Mouse (Mus musculus): ENCODE data around the gene Olfr639. TPM values are rescaled to one million over a fixed set of nuclear protein-coding genes. Genes with fewer than 3 reads are reported as not detected.
"Not testable (repeated sequence)": the region's sequence is repeated elsewhere in the genome, so short reads cannot be mapped to it uniquely, and the experiment has no call there.

The Olfr639 gene
- total RNA-seq (2021), result not detected
- long read RNA-seq, experiment 1, result 0 reads
- long read RNA-seq, experiment 2, result 0 reads

- intact Hi-C loops (cut with DNase I; ENCODE audit: low total_unique reads), result no loop called here
These were observed at the start of gene Olfr639 for GRCm38 (mm10) chr7:104017203-104017602. Gene Olfr639, minus strand, starts transcription at chr7:104017303.

GRCm38 (mm10) chr7:104061345-104061744, 44.2 kb upstream of the Olfr639 start, which contains the start of gene 4930516K23Rik:
Gene 4930516K23Rik, minus strand, starts transcription at chr7:104061445.
- intact Hi-C loops (cut with DNase I; ENCODE audit: low total_unique reads), result no loop called here
- no peak for DNase-seq

More at GRCm38 (mm10) chr7:104017203-104017602, at the start of gene Olfr639:
- no peak for DNase-seq

GRCm38 (mm10) chr7:104059215-104059614, 42.1 kb upstream of the Olfr639 start:
- no peak for DNase-seq
- intact Hi-C loops (cut with DNase I; ENCODE audit: low total_unique reads), result loop anchor here (10.0 kb wide), 1 partner anchor 1756 kb away; the partner anchor contains the start of gene Mrpl17

- no peak for DNase-seq
- intact Hi-C loops (cut with DNase I; ENCODE audit: low total_unique reads), result loop anchor here (10.0 kb wide), 1 partner anchor 1762 kb away; the partner anchor contains the start of gene Mrpl17
These were observed 35.5 kb upstream of the Olfr639 start, which contains the start of gene Olfr642 for GRCm38 (mm10) chr7:104052566-104052965. Gene Olfr642, minus strand, starts transcription at chr7:104052666.

DNA sequence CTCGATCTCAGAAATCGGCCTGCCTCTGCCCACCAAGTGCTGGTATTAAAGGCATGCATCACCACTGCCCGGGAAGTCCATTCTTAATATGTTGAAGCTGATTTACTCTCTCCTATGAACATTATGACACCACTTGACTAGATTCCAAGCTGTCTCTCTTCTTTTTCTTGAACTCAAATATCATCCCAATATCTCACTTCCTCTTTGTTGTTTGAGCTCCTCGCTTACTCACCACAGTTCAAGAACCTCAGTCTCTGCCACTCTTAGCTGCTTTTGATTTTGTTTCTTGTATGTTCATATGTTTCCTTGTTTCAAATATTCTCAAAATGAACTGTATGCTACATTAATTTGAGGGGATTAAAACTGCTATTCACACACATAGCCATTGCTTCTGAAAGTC, 33.6 kb upstream of the Olfr639 start:
- intact Hi-C loops (cut with DNase I; ENCODE audit: low total_unique reads), result loop anchor here (10.0 kb wide), 1 partner anchor 1764 kb away; the partner anchor contains the start of gene Mrpl17
- DNase-seq, result no peak

- no peak for DNase-seq
These were observed 18.0 kb upstream of the Olfr639 start, which contains the start of gene Olfr641 for GRCm38 (mm10) chr7:104035145-104035544. Gene Olfr641, plus strand, starts transcription at chr7:104035445.

DNA sequence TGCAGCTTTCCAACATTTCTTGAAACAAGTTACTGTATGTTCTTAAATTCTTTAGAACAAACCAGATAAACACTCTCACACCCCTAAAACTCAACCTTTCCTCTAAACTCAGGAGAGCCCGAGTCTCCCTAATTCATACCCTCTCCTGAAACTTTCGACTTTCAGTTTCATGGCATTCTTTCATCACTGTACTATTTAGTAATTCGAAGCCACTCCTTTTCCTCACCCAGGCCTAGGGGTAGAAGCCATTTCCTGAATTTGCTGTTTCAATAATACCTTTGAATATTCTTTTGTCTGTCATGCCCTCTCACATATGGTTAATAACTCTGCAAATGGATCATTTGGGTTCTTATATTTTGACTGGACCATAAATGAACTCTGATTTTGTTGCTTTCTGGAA, 9.9 kb upstream of the Olfr639 start:
- DNase-seq, result no peak
- intact Hi-C loops (cut with DNase I; ENCODE audit: low total_unique reads), result no loop called here

More at GRCm38 (mm10) chr7:104035145-104035544, 18.0 kb upstream of the Olfr639 start, which contains the start of gene Olfr641:
- intact Hi-C loops (cut with DNase I; ENCODE audit: low total_unique reads), result no loop called here

DNA sequence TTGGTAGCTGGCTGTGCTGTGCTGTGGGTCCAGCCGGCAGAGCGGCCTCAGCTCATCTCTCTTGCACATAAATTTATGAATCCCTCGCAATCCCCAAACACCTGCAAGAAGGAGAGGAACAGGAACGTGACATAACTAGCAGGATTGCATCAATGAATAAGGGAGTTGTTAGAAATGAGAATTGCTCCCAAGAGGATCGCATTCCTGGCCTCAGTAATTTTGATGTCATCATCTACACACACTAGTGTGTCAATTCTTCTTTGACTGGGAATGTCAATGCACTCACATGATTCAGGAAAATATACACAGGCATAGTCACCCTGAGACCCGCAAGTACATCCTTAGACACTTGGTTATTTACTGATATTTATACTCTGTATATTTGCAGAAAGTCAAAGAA, 8.4 kb upstream of the Olfr639 start, which contains the start of gene Olfr640:
TSS of gene Olfr640 (minus strand) at position 101 of the 400 bp plus-strand sequence.
- no peak for DNase-seq
- intact Hi-C loops (cut with DNase I; ENCODE audit: low total_unique reads), result no loop called here

GRCm38 (mm10) chr7:104021651-104022050, 4.5 kb upstream of the Olfr639 start:
- no peak for DNase-seq
- intact Hi-C loops (cut with DNase I; ENCODE audit: low total_unique reads), result no loop called here

- DNase-seq, result no peak
- intact Hi-C loops (cut with DNase I; ENCODE audit: low total_unique reads), result no loop called here
These were observed 1.9 kb upstream of the Olfr639 start for GRCm38 (mm10) chr7:104018953-104019352.

GRCm38 (mm10) chr7:103999124-103999523, 18.0 kb downstream of the Olfr639 start:
- intact Hi-C loops (cut with DNase I; ENCODE audit: low total_unique reads), result no loop called here
- DNase-seq, result no peak

DNA sequence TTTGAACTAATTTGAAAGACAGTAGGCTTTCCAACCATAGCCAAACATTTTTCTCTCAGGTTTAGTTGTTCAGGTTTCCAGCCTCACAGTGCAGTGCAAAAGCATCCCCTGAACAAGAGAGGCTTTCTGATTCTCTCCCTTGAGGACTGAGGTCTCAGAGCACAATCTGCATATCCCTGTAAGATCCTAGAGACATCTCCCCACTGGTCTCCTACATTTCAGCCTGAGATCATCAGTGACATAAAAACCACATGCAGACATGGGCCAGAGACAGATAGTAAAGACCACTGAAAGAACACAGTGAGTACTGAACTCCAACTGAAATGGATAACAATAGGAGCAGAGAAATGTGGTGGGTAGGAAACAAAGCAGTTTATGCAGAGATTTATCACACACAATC, 18.7 kb downstream of the Olfr639 start, which contains the start of gene Olfr638:
TSS of gene Olfr638 (plus strand) at position 301 of the 400 bp plus-strand sequence.
- no peak for DNase-seq
- intact Hi-C loops (cut with DNase I; ENCODE audit: low total_unique reads), result no loop called here

DNA sequence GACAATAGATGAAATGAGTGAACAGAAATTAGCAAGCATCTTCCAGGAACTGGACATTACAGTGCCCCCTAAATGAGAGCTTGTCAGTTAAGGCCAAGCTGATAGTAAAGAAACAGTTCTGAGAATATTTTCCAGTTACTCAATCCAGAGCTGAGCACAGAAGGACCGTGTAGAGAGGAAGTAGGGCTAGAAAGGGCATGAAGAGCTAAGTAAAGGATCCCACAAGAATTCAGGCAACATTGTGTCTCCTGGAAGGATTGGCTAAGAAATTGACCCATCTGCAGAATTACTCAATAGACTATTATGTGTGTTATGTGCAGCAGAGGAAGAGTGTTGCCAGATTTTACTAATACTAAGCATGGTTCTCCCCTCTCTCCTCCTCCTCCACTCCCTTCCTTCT, 45.3 kb downstream of the Olfr639 start:
- DNase-seq, result no peak
- intact Hi-C loops (cut with DNase I; ENCODE audit: low total_unique reads), result no loop called here

DNA sequence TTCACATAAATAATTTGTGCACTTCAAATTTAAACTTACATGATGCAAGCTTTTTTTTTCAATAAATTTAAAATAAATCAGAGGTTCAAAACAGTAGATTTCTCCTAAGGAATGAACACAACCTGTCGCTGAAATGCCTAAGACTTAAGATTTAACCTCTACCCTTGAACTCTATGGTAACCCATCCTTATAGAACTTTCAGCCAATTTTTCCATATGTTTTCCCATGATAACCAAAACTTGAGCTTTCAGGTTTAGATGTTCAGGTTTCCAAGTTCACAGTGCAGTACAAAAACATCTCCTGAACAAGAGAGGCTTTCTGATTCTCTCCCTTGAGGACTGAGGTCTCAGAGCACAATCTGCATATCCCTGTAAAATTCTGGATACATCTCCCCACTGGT, 46.3 kb downstream of the Olfr639 start, which contains the start of gene Olfr635:
TSS of gene Olfr635 (plus strand) at position 301 of the 400 bp plus-strand sequence.
- intact Hi-C loops (cut with DNase I; ENCODE audit: low total_unique reads), result no loop called here
- DNase-seq, result no peak

DNA sequence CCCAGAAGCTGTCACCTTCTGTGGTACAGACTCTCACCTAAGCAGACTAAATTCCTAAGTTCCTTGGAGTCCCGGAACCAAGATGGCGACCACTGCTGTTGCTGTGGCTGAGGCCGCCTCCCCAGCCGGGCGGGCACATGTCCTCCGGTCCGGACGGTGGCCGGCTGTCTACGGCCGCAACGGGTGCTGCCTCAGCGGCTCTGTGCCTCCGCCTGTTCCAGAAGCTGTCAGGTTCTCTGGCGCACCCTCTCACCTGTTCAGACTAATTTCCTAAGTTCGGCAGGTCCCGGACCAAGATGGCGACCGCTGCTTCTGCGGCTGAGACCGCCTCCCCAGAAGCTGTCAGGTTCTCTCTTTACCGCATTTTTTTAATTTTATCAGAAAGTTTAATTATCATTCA, 50.2 kb downstream of the Olfr639 start:
- DNase-seq; intact Hi-C loops (cut with DNase I; ENCODE audit: low total_unique reads): not testable (repeated sequence)

Other genes starting within 250 kb of the Olfr639 start
- not detected for gene Olfr69, start 245.7 kb downstream of the Olfr639 start, total RNA-seq (2021)
- gene Olfr68, start 237.6 kb downstream of the Olfr639 start, total RNA-seq (2021), result not detected
- not detected for gene Olfr67, start 225.5 kb downstream of the Olfr639 start, total RNA-seq (2021)
- 100 to 1,000 TPM; 114 to 127 TPM for gene Hbb-bt, start 203.3 kb downstream of the Olfr639 start, total RNA-seq (2021)
- 1,000 to 10,000 TPM; 1,097 to 1,122 TPM for gene Hbb-bs, start 189.2 kb downstream of the Olfr639 start, total RNA-seq (2021)
- gene Hbb-bh2, start 176.8 kb downstream of the Olfr639 start, total RNA-seq (2021), result not detected
- not detected for gene Hbb-bh1, start 174.1 kb downstream of the Olfr639 start, total RNA-seq (2021)
- not detected for gene Hbb-y, start 164.1 kb downstream of the Olfr639 start, total RNA-seq (2021)
- gene Olfr66, start 131.1 kb downstream of the Olfr639 start, total RNA-seq (2021), result not detected
- gene Olfr64, start 122.8 kb downstream of the Olfr639 start, total RNA-seq (2021), result not detected
- gene Olfr65, start 113.8 kb downstream of the Olfr639 start, total RNA-seq (2021), result not detected
- gene Olfr631, start 88.5 kb downstream of the Olfr639 start, total RNA-seq (2021), result not detected
- gene Olfr632, start 83.0 kb downstream of the Olfr639 start, total RNA-seq (2021), result not detected
- not detected for gene Olfr633, start 72.9 kb downstream of the Olfr639 start, total RNA-seq (2021)
- not detected for gene Olfr635, start 46.2 kb downstream of the Olfr639 start, total RNA-seq (2021)
- not detected for gene Olfr638, start 18.6 kb downstream of the Olfr639 start, total RNA-seq (2021)
- not detected for gene Olfr640, start 8.3 kb upstream of the Olfr639 start, total RNA-seq (2021)
- gene Olfr641, start 18.1 kb upstream of the Olfr639 start, total RNA-seq (2021), result not detected
- not detected for gene Olfr642, start 35.4 kb upstream of the Olfr639 start, total RNA-seq (2021)
- not detected for gene 4930516K23Rik, start 44.1 kb upstream of the Olfr639 start, total RNA-seq (2021)
- not detected for gene Olfr644, start 54.6 kb upstream of the Olfr639 start, total RNA-seq (2021)
- gene Olfr645, start 68.2 kb upstream of the Olfr639 start, total RNA-seq (2021), result not detected
- not detected for gene Olfr646, start 87.6 kb upstream of the Olfr639 start, total RNA-seq (2021)
- gene Ubqln5, start 112.5 kb upstream of the Olfr639 start, total RNA-seq (2021), result not detected
- not detected for gene Olfr643, start 120.1 kb upstream of the Olfr639 start, total RNA-seq (2021)
- not detected for gene Ubqln3, start 126.0 kb upstream of the Olfr639 start, total RNA-seq (2021)
- not detected for gene Ubqlnl, start 133.3 kb upstream of the Olfr639 start, total RNA-seq (2021)
- not detected for gene Olfm5, start 147.5 kb upstream of the Olfr639 start, total RNA-seq (2021)
- not detected for gene Olfr648, start 166.1 kb upstream of the Olfr639 start, total RNA-seq (2021)
- not detected for gene Olfr649, start 178.7 kb upstream of the Olfr639 start, total RNA-seq (2021)
- under 1 TPM; 0.18 to 0.31 TPM for gene Trim6, start 201.5 kb upstream of the Olfr639 start, total RNA-seq (2021)
- 1 to 10 TPM; 1.1 to 1.4 TPM for gene Trim34a, start 227.2 kb upstream of the Olfr639 start, total RNA-seq (2021)